Mouse (Mus musculus): ENCODE results near the gene Olfr374. TPM values are rescaled to one million over a fixed set of nuclear protein-coding genes. Genes with fewer than 3 reads are reported as not detected.
A peak's percentile ranks its signal among the peaks of the same experiment; 100 is the strongest.
"Not testable (repeated sequence)": the region's sequence is repeated elsewhere in the genome, so short reads cannot be mapped to it uniquely, and the experiment has no call there.

The Olfr374 gene
- polyA plus RNA-seq, 1 experiment from 2014 or later = not detected

GRCm38 (mm10) chr8:72118616-72119015 is 11.8 kb downstream of the Olfr374 start:
- no peaks in the 10 kb centered on the region for H3K36me3 ChIP-seq
- no peak overlapping the region for H3K9ac ChIP-seq
- H3K4me2 ChIP-seq = no peak overlapping the region
- no peaks in the 10 kb centered on the region for H3K4me1 ChIP-seq (replicated peaks)
- 48% methylated on average over 4 of the region's 4 CpGs for WGBS
- H3K4me3 ChIP-seq = no peak overlapping the region
- no peaks in the 10 kb centered on the region for H3K9me3 ChIP-seq (replicated peaks)
- ATAC-seq (replicated peaks; ENCODE audit: insufficient number of reproducible peaks, insufficient read depth, low FRiP score, low read depth) = no peak
- no peaks in the 10 kb centered on the region for H3K27me3 ChIP-seq
- no peak overlapping the region for H3K27ac ChIP-seq

GRCm38 (mm10) chr8:72121486-72121885 is 14.6 kb downstream of the Olfr374 start:
- not testable (repeated sequence) for H3K9me3 ChIP-seq (replicated peaks); H3K27me3 ChIP-seq; H3K36me3 ChIP-seq; H3K9ac ChIP-seq; H3K4me2 ChIP-seq; ATAC-seq (replicated peaks; ENCODE audit: insufficient number of reproducible peaks, insufficient read depth, low FRiP score, low read depth); H3K27ac ChIP-seq; H3K4me1 ChIP-seq (replicated peaks); H3K4me3 ChIP-seq
- 66% methylated on average over 3 of the region's 3 CpGs for WGBS

- Histone ChIP-seq H3K9ac (no peak overlapping the region), H3K27ac (no peak overlapping the region), H3K4me2 (no peak overlapping the region), H3K27me3 (no peaks in the 10 kb centered on the region), H3K36me3 (no peaks in the 10 kb centered on the region), H3K4me3 (no peak overlapping the region), H3K9me3 (replicated peaks) (no peaks in the 10 kb centered on the region), H3K4me1 (replicated peaks) (no peaks in the 10 kb centered on the region)
- WGBS = 87% methylated on average over 1 of the region's 1 CpGs
- no peak for ATAC-seq (replicated peaks; ENCODE audit: insufficient number of reproducible peaks, insufficient read depth, low FRiP score, low read depth)
Measured at GRCm38 (mm10) chr8:72121997-72122396, 15.2 kb downstream of the Olfr374 start.

- 68% methylated on average over 1 of the region's 1 CpGs for WGBS
- Histone ChIP-seq H3K27ac (no peak overlapping the region), H3K9ac (no peak overlapping the region), H3K4me3 (no peak overlapping the region), H3K36me3 (no peaks in the 10 kb centered on the region), H3K27me3 (no peaks in the 10 kb centered on the region), H3K4me1 (replicated peaks) (peaks cover 11% of the 10 kb centered on the region), H3K4me2 (no peak overlapping the region), H3K9me3 (replicated peaks) (no peaks in the 10 kb centered on the region)
- no peak for ATAC-seq (replicated peaks; ENCODE audit: insufficient number of reproducible peaks, insufficient read depth, low FRiP score, low read depth)
Measured at GRCm38 (mm10) chr8:72127834-72128233, 21.0 kb downstream of the Olfr374 start.

GRCm38 (mm10) chr8:72131251-72131650 is 24.4 kb downstream of the Olfr374 start:
- no peak for ATAC-seq (replicated peaks; ENCODE audit: insufficient number of reproducible peaks, insufficient read depth, low FRiP score, low read depth)
- Histone ChIP-seq H3K4me1 (replicated peaks) (peaks cover 28% of the 10 kb centered on the region), H3K4me3 (no peak overlapping the region), H3K27ac (peak overlapping the region; percentile 54), H3K9ac (no peak overlapping the region), H3K36me3 (no peaks in the 10 kb centered on the region), H3K27me3 (no peaks in the 10 kb centered on the region), H3K4me2 (no peak overlapping the region), H3K9me3 (replicated peaks) (no peaks in the 10 kb centered on the region)
- WGBS = 71% methylated on average over 2 of the region's 2 CpGs

GRCm38 (mm10) chr8:72131901-72132300 is 25.1 kb downstream of the Olfr374 start:
- no peak overlapping the region for H3K4me2 ChIP-seq

GRCm38 (mm10) chr8:72132417-72132816 is 25.6 kb downstream of the Olfr374 start:
- H3K4me1 ChIP-seq (replicated peaks) = peaks cover 34% of the 10 kb centered on the region
- H3K27ac ChIP-seq = peak overlapping the region; percentile 99; the same call in 1 of the 2 replicates
- H3K4me3 ChIP-seq = no peak overlapping the region
- no peaks in the 10 kb centered on the region for H3K36me3 ChIP-seq
- no peak for ATAC-seq (replicated peaks; ENCODE audit: insufficient number of reproducible peaks, insufficient read depth, low FRiP score, low read depth)
- H3K9me3 ChIP-seq (replicated peaks) = no peaks in the 10 kb centered on the region
- WGBS = 79% methylated on average over 1 of the region's 1 CpGs
- H3K4me2 ChIP-seq = no peak overlapping the region
- no peaks in the 10 kb centered on the region for H3K27me3 ChIP-seq
- no peak overlapping the region for H3K9ac ChIP-seq

More at GRCm38 (mm10) chr8:72131901-72132300, 25.1 kb downstream of the Olfr374 start:
- Histone ChIP-seq H3K9me3 (replicated peaks) (no peaks in the 10 kb centered on the region), H3K4me1 (replicated peaks) (peaks cover 29% of the 10 kb centered on the region), H3K36me3 (no peaks in the 10 kb centered on the region), H3K9ac (no peak overlapping the region), H3K4me3 (no peak overlapping the region), H3K27me3 (no peaks in the 10 kb centered on the region), H3K27ac (peak overlapping the region; percentile 54)
- ATAC-seq (replicated peaks; ENCODE audit: insufficient number of reproducible peaks, insufficient read depth, low FRiP score, low read depth) = no peak
- 76% methylated on average over 2 of the region's 2 CpGs for WGBS

GRCm38 (mm10) chr8:72132891-72133290 is 26.1 kb downstream of the Olfr374 start:
- Histone ChIP-seq H3K4me2 (no peak overlapping the region), H3K27ac (peak overlapping the region; percentile 99), H3K36me3 (no peaks in the 10 kb centered on the region), H3K9ac (no peak overlapping the region), H3K4me1 (replicated peaks) (peaks cover 39% of the 10 kb centered on the region), H3K4me3 (no peak overlapping the region), H3K27me3 (no peaks in the 10 kb centered on the region), H3K9me3 (replicated peaks) (no peaks in the 10 kb centered on the region)
- WGBS = 67% methylated on average over 1 of the region's 1 CpGs
- no peak for ATAC-seq (replicated peaks; ENCODE audit: insufficient number of reproducible peaks, insufficient read depth, low FRiP score, low read depth)

GRCm38 (mm10) chr8:72133507-72133906 is 26.7 kb downstream of the Olfr374 start:
- peaks cover 44% of the 10 kb centered on the region for H3K4me1 ChIP-seq (replicated peaks)
- peaks cover 4% of the 10 kb centered on the region for H3K36me3 ChIP-seq
- no peaks in the 10 kb centered on the region for H3K27me3 ChIP-seq
- H3K4me2 ChIP-seq = no peak overlapping the region
- no peak overlapping the region for H3K9ac ChIP-seq
- no peak for ATAC-seq (replicated peaks; ENCODE audit: insufficient number of reproducible peaks, insufficient read depth, low FRiP score, low read depth)
- no peaks in the 10 kb centered on the region for H3K9me3 ChIP-seq (replicated peaks)
- H3K27ac ChIP-seq = peak overlapping the region; percentile 99
- no peak overlapping the region for H3K4me3 ChIP-seq
- 10% methylated on average over 1 of the region's 1 CpGs for WGBS

- Histone ChIP-seq H3K4me2 (peak within 1 kb of the TSS; percentile 87), H3K9me3 (replicated peaks) (no peaks in the 10 kb centered on the region), H3K4me3 (peak within 1 kb of the TSS; percentile 92), H3K27ac (peak within 1 kb of the TSS; percentile 99), H3K36me3 (peaks cover 18% of the 10 kb centered on the region), H3K9ac (peak within 1 kb of the TSS; percentile 96), H3K27me3 (no peaks in the 10 kb centered on the region), H3K4me1 (replicated peaks) (peaks cover 42% of the 10 kb centered on the region)
- ATAC-seq (replicated peaks; ENCODE audit: insufficient number of reproducible peaks, insufficient read depth, low FRiP score, low read depth) = peak; percentile 83
- 1% methylated on average over 49 of the region's 49 CpGs for WGBS
Measured at GRCm38 (mm10) chr8:72134756-72135445, 28.1 kb downstream of the Olfr374 start, which contains the start of gene Tpm4. TSS of gene Tpm4 (plus strand) at chr8:72134975.

GRCm38 (mm10) chr8:72135446-72136301 is 28.8 kb downstream of the Olfr374 start:
- Histone ChIP-seq H3K36me3 (peaks cover 25% of the 10 kb centered on the region), H3K27ac (peak overlapping the region; percentile 99), H3K4me3 (peak overlapping the region; percentile 92), H3K4me1 (replicated peaks) (peaks cover 40% of the 10 kb centered on the region), H3K27me3 (no peaks in the 10 kb centered on the region), H3K9me3 (replicated peaks) (no peaks in the 10 kb centered on the region), H3K4me2 (peak overlapping the region; percentile 87), H3K9ac (peak overlapping the region; percentile 96)
- WGBS = under 1% methylated on average over 62 of the region's 62 CpGs
- peak; percentile 72 for ATAC-seq (replicated peaks; ENCODE audit: insufficient number of reproducible peaks, insufficient read depth, low FRiP score, low read depth)
